Mouse (Mus musculus) MEL-GATA-1-ER (cell line): ENCODE results near the gene Olfr1023.

Source experiments
- DNase-seq: peaks from one replicate; pipeline ENCODE4 v3.0.0-alpha.2; 2012; ENCODE audit warnings: low read depth; ENCODE audit errors: extremely low read depth

Olfr1023 gene

DNA sequence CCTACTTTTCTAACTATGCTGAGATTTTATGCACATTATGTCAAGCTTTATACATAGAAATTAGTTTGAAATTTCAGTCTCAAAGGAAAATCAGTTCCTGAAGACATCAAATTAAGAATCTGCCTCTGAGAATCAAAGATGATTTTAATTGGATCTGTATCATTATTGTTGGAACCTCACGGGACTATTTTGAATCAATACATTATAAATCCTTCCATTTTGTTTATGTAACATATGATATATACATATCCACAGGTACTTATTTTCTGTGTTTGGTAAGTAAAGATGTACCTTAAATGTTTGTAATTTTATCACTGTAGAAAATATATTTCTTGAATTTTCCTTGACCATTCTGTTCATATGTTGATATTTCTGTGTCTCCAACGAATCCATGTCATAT, at the start of gene Olfr1023:
Olfr1023 (plus strand) TSS at position 301 of the 400 bp plus-strand sequence.
- no peak for DNase-seq

DNA sequence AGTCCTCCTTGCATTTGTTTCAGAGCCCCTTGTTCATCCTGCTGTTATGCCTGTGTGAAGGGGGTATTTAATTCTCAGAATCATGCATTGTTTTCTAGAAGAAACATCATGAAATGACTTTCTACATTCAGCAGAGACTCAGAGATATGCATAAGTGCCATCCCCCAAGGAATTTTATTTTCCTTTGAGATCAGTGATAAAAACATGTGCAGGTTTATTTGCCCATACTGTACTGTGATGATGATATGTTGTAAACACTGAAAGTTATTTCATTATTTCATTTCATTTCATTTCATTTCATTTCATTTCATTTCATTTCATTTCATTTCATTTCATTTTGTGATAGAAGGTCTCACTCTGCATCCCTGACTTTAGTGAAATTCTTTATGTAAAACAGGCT, 40.1 kb upstream of the Olfr1023 start, which contains the start of gene Olfr1019:
Olfr1019 (minus strand) TSS at position 101 of the 400 bp plus-strand sequence.
- DNase-seq: no peak

DNA sequence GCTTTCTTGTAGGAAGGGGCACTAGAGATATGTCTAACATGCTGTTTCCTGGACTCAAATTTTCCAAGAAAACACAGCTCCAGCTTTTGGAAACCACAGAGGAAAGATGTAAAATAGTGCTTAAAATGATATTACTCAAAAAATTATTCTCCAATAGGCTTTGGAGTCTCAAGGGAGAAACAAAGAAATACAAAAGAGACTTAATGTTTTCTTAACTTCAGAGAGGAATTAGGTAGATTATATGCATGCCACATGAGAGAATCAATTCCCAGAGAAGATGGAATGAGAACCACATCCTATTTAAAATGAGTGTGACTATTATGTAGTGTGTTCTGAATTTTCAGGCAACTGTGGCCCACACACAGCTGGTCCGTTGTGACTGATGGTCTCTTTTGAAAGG, 38.7 kb upstream of the Olfr1023 start, which contains the start of gene Olfr1020:
Olfr1020 (plus strand) TSS at position 301 of the 400 bp plus-strand sequence.
- no peak for DNase-seq

DNA sequence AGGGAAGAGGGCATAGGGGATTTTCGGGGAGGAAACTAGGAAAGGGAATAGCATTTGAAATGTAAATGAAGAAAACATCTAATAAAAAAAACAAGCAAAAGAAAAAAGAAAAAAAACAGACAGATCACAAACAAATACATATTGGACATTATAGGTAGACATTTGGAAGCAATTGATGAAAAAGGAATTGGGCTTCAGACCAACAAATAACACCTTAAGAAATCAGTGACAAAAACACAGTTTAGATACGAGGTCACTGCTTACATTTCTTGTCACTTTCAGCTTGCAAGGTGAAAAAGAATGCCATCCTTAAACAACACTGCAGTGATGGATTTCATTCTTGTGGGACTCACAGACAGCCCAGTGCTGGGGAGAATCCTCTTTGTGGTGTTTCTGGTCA, 17.1 kb upstream of the Olfr1023 start, which contains the start of gene Olfr1022:
Olfr1022 (plus strand) TSS at position 301 of the 400 bp plus-strand sequence.
- DNase-seq: no peak

DNA sequence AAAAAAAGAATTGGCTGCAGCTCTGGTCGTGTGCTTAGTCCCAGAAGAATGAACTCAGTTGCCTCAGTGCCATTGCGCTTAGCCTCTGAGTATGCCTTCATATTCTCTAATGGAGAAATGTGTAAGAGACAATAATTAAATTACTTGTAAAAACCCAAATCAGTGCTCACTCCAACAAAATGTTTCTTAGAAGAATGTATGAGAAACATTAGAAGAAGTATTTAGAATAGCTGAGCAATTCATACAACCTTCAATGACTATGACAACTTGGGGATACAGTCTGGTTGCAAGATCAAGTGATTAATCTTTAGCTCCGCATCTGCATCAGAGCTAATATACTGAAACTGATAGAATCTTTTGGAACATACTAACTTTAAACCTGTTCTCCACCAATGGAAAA, 19.5 kb downstream of the Olfr1023 start, which contains the start of gene Olfr1024:
Olfr1024 (minus strand) TSS at position 101 of the 400 bp plus-strand sequence.
- no peak for DNase-seq

DNA sequence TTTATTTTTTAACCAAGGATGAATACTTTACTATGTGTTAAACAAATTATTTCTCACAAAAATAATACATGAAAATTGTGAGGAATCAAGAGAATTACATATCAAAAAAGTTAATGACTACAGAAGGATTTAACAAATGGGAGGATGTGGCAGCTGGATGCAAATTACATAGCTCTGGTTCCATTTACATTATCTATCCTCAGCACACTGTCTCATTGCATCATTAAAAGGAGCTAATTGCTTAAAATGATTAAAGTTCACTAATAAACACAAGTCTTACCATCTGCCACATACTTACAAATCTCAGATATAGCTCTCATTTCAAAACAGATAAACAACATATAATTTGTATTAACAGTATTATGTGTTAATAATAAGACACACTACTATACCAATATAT, 27.8 kb downstream of the Olfr1023 start:
- DNase-seq: no peak

DNA sequence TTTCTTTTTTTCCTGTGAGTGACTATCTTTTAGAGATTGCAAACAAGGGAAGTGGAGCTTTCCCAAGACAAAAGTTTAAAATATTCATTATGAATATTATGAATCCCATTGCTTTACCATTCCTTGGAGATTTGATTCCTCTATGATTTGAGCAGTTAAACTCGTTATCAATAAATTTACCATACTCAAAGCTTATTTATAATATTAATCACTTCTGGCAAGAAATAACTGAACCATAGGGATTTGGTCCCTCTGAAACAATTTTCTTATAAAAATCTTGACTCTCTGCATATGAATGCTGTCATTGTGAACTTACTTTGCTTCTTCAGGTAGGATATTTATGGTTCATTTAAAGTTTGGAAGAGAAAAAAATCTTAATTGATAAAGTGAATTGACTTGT, 29.5 kb downstream of the Olfr1023 start, which contains the start of gene Olfr1025-ps1:
Olfr1025-ps1 (plus strand) TSS at position 301 of the 400 bp plus-strand sequence.
- no peak for DNase-seq

DNA sequence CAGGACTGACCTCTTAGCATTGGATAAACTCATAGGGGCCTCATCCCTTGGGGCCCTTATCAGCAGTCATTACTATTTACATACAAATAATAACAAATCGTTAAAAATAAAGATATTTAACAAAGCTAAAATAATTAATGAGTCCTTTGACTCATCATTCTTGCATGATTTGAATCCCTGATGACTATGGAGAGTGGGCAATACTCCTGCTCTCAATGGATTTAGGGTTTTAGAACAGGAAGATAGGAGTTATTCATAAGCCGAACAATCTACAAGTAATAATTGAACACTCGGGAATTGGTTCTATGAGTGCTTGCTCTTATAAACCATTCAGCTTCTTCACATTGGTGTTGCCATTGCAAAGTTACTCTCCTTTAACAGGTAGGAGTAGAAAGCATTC, 35.8 kb downstream of the Olfr1023 start, which contains the start of gene Olfr1026:
Olfr1026 (plus strand) TSS at position 301 of the 400 bp plus-strand sequence.
- DNase-seq: no peak
